Mouse (Mus musculus): ENCODE data around the gene Zic1.

Zic1 gene

DNA sequence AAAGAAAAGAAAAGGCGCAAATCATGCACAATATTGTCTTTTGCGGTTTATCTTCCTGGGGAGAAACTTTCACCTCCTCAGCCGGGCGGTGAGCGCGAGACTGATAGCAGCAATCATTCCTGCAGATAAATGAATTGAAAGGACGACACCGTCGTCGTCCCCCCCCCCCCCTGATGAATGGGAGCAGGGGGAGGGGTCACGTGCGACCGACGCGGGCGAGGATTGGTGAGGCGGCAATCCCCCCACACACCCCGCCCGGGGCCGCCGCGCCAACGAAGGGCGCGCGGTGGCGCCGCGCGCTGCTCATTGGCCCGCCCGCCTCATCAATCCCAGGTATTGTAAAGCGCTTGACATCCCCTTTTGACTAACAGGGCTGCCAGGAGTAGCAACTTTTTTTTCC, at the start of gene Zic1:
Gene Zic1 (minus strand): TSS at position 147 of the 400 bp plus-strand sequence.
- no peak for DNase-seq (ENCODE audit: low read depth in 2 of 2, low spot score in 2 of 2)

DNA sequence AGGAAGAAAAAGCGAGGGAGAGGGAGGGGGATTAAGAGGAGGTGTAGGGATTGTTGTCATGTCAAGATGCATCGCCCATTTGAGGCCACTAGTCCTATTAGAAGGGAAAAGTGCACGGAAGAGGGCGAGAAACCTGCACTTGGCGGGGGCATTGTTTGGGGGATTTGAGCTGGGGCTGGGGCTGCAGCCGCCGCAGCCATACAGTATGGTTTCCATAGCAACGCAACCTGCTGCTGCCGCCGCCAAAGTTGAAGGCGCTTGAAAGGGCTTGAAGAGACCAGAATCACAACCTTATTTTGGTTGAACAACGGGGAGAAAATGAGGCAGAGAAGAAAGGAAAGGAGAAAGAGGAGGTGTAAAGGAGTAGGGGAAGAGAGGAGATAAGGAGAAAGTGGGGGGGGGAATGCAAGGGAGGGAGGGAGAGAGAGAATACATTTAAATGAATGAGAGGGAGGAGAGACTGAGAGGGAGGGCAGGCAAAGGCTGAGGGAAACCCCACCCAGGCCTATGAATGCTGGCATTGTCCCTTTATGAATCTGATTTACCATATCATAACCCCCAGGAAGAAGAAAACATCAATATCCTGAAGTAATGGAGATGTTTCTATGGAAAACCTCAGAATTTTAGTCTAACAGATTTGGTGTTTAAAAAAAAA, 48.5 kb upstream of the Zic1 start:
- DNase-seq (ENCODE audit: low read depth in 2 of 2, low spot score in 2 of 2), result no peak

DNA sequence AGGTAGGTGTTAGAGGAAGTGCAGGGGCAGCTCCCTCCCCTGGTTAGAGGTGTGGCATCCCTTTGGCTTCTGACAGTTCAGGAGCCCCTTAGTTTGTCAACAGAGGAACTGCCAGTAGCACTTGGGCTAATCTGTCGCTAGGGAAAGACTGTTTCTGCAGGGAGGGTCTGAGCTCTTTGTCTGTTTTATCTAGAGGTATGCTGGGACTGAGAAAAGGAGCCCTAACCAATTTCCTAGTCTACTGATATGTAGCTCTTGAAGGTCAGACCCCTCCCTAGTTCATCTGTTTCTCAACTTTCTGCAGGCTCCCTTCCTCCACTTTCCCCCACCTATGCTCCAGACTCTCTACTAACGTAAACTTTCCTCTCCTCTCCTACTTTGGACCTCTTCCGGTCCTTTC, 44.2 kb upstream of the Zic1 start:
- DNase-seq (ENCODE audit: low read depth in 2 of 2, low spot score in 2 of 2), result no peak

DNA sequence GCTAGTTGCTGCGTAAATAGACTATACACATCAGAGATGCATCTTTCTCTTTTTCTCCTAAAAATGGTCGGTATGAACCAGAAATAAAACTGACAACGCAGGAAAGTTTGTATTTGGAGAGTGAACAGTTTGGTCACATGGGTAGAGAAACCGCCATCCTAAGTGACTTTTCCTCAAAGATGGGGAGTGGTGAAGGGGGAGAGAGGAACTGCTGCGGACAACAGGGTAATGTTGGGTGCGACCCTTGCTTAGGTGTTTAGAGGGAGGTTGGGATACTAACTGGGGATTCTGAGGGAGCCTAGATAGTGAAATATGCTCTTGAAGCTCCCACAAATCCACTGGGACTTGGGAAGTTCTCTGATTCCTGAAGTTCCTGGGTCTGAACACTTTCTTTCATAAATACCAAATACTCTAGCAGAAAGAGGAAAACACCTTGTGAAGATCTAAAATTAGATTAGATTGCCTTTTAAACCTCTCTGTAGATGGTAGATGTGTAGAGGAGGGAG, 40.7 kb upstream of the Zic1 start:
- no peak for DNase-seq (ENCODE audit: low read depth in 2 of 2, low spot score in 2 of 2)

DNA sequence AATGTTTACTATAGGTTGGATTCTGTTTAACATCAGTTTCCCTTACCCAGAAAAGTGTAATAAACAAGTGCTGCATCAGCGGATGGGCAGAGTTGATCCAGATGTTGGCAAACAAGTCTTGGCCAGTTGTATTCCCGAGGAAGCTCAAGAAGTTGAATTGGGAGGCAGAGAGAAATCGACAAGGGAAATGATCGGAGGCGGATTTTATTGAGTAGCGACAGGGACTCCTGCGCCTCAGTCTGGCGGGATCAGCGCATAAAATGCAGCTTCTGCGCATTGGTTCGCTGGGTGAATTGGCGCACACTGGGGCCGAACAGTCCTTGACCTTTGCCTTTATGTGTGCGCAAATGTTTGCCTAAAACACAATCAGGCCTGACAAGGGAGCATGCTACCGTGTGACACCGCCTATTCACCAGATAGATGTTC, 40.2 kb upstream of the Zic1 start:
- no peak for DNase-seq (ENCODE audit: low read depth in 2 of 2, low spot score in 2 of 2)

DNA sequence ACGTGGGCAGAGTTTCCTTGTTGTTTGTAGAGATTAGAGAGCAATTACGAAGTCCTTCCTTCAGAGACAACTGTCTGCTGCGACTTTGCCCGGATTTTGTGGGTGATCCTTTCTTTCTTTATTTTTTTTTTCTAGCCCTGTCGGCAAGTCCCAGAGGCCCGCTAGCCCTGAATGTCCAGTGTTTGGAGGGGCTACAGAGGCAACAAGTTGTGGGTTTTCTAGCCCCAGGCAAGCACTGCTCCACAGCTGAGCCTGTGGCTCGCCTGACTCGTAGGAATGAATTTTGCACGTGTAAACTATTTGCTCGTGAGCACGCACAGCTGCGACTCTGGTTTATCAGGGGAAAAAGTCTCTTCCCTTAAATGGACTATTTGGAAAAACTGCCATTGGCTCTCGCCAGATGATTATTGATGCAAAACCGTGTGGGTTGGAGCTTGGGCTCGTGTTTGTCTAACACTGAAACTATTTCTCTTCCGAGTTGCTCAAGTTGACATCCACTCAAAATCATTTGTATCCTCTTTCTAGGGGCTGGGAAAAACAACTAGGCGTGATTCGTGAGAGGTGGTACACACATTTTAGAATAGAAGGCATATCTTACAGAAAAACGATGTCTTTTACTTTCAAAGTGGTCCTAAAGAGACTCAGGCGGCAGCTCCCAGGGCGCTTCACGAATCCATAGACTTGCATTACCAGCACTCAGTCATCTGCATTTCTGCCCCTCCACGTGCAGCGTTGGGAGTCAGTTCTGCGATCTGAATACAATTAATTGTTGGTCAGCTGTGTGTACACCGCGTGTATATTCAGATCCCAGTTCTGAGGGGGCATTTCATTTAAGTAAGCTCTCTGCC, 39.5 kb upstream of the Zic1 start:
- no peak for DNase-seq (ENCODE audit: low read depth in 2 of 2, low spot score in 2 of 2)

DNA sequence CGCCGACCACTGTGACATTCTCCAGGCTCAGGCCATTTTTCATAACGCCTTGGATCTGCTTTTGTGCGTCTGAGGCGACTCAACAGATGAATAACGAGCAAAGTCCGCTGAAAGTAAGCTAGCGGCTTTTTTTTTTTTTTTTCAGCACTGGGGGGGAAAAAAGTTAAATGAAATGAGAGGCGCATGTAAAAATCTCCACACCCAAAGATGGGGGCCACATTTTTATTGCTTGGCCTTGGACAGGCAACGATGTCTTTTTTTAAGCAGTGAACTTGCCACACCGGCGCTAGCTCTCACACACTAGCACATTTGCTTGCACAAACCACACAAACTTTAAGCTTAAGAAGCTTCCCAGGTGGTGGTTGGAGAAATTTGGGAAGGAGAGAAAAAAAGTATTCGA, 38.6 kb upstream of the Zic1 start:
- DNase-seq (ENCODE audit: low read depth in 2 of 2, low spot score in 2 of 2), result no peak

DNA sequence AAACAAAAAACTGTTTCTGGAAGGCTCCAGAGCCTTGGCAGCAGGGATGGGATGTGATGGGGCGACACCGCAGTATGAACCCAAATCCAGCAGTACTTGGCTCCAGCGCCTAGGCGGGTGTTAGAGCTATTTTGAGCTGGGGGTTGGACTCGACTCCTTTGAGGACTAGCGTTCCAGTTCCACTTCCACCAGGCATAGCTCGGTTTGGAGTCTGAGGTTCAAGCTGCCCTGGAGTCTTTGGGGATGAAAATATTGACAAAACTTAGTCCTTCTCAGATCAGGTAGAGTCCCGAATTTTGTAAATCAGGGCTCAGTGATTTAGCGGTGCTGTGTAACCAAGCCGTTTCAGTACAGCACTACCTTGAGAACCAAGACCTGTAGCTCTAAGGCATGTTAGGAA, 35.9 kb upstream of the Zic1 start:
- DNase-seq (ENCODE audit: low read depth in 2 of 2, low spot score in 2 of 2), result no peak

DNA sequence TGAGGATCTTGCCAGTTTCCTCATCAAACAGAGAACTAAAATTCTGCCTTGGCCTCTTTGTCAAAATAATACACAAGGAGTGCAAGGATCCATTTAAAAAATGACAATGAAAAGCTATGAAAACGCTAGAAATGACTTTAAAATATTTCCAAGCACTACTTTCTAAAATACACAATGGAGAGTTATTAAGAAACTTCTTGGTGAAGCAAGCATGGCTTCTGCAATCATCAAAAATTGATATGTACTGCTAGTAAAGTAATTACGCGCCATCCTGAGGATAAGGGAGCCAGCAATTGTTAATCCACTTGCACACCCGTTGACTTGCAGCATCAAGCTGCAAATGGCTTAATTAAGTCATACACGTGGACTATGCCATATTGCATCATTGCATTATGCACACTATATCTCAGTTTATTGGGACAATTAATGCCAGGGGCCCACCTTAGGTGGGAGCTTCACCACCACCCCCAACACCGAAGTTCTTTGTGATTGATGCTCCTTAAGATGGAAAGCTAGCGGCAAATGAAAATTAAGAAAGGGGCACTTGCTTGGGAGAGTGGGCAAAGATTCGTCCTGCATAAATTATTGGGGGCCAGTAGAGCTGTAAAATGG, 35.0 kb upstream of the Zic1 start:
- no peak for DNase-seq (ENCODE audit: low read depth in 2 of 2, low spot score in 2 of 2)

DNA sequence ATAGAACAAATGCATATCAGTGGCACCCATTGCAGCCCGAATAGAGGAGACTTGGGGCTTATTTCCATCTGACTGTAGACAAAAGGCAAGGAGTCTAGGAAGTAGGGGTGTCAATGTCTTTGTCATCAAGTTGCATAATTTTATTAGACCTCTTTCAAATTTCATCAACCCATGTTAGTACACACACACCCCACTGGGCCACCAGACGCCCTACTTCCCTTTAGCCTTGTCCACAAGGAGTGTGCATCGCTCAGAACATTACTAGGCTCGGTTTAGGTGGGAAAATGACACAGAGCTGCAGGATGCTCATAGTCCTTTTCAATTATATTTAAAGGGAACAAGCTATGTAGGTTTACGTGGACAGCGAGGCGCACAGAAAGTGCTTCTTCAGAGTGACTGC, 34.4 kb upstream of the Zic1 start:
- DNase-seq (ENCODE audit: low read depth in 2 of 2, low spot score in 2 of 2), result no peak

DNA sequence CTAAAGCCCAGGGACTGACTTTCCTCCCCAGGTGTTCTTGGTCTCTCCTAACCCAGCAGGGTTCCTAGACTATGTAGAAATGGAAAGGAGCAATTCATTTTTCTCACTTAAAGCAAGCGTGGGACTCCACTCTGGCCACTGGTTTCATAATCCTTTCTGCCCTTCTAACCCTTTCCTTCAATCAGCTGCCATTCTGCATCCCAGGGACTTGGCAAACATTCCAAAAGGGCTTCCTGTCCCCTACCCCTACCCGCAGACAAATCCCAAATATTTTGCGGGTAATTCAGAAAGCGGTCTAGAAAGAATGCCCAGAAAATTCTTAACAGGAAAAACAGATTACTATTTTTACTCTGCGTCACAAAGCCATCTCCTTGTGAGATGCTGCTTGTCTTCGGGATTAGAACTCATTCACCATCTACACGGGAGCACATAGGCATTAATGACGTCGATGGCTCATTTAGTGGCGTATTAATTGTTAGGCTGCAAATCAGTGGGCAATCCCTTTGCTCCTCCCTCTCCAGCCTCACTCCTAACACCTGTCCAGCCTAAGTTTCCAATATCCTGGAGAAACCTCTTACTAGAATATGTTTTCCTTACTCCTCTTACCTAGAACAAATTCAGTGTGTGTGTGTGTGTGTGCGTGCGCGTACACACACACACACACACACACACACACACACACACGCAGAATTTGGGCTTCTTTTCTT, 29.6 kb upstream of the Zic1 start:
- no peak for DNase-seq (ENCODE audit: low read depth in 2 of 2, low spot score in 2 of 2)

DNA sequence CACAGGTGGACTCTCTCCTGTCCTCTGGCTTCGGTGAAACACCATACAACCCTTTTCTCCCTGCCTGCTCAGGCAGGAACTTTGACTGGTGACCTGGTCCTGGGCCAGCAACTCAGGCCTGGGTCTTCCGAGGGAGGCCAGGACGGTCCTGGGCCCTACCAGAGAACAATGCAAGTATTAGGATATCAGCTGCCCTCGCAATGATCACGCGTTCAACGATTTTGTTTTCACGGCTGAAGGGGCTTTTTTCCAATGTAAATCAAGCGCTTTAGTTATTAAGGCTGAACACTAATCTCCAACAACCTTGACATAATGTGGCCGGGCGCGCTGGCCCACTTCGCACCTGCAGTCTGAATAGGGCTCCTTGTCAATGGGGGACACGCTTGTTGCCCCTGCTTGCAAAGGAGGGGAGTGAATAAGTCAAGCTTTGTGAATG, 28.6 kb upstream of the Zic1 start:
- no peak for DNase-seq (ENCODE audit: low read depth in 2 of 2, low spot score in 2 of 2)

DNA sequence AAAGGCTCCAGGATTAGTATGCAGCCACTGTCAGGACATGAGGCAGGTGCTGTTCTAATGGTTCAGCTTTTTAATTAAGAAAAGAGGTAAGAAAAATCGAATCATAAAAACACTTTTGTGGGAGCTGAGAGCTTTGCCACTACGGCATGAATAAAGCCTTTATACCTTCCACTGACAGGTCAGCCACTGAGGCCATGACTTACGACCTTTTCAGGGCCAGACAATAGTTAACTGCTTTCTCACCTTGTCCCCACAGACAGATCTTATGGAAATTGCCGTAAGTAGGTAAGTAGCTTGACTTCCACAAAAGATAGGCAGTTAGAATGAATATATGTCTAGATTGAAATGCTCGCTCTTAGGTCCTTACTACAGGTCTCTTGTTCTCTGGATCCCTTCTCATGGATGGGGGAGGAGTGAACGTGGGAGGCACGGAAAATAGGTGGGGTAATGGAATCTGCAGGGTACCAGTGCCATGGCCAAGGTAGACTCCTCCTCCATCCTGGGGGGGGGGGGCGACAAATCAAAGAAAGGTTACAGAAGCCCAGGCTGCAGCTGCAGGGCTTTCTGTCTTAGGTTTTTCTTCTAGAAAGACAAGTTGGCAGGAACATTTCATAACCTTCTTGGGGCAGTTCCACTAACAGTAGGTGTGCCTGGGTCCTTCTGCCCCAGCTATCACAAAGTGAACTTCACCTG, 27.9 kb upstream of the Zic1 start:
- DNase-seq (ENCODE audit: low read depth in 2 of 2, low spot score in 2 of 2), result no peak

DNA sequence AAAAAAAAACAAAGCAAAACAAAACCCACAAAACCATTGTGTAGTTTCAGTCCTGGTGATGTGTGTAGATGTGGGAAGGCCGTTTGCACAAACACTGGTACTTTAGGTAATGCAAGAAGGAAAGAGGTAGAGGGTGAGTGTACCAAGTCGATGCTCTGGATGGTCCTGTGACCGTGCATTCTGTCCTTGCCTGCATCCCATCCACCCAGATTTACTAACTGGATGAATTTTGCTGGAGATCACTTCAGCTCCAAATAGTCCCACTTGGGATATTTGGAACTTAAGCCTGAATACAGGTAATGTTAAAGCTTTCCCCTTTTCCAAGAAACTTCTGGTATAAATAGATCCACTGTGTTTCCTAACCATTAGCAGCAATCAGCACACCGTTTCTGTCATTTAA, 22.6 kb upstream of the Zic1 start:
- DNase-seq (ENCODE audit: low read depth in 2 of 2, low spot score in 2 of 2), result no peak

DNA sequence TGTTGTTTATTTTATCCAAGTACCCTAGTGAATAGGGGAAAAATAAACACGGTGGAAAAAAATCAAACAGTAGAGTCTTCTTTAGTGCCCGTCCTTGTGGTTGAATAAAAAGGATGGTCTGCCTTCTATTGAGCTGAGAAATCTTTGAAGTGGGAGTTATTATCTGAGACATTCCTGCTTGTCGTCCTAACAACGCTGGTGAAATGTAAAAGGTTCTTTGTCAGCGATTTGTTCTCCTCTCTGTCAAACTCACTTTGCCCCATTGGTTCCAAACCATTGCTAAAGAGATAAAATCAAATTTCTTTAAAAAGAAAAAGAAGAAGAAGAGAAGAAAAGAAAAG, 22.1 kb upstream of the Zic1 start:
- DNase-seq (ENCODE audit: low read depth in 2 of 2, low spot score in 2 of 2), result no peak

DNA sequence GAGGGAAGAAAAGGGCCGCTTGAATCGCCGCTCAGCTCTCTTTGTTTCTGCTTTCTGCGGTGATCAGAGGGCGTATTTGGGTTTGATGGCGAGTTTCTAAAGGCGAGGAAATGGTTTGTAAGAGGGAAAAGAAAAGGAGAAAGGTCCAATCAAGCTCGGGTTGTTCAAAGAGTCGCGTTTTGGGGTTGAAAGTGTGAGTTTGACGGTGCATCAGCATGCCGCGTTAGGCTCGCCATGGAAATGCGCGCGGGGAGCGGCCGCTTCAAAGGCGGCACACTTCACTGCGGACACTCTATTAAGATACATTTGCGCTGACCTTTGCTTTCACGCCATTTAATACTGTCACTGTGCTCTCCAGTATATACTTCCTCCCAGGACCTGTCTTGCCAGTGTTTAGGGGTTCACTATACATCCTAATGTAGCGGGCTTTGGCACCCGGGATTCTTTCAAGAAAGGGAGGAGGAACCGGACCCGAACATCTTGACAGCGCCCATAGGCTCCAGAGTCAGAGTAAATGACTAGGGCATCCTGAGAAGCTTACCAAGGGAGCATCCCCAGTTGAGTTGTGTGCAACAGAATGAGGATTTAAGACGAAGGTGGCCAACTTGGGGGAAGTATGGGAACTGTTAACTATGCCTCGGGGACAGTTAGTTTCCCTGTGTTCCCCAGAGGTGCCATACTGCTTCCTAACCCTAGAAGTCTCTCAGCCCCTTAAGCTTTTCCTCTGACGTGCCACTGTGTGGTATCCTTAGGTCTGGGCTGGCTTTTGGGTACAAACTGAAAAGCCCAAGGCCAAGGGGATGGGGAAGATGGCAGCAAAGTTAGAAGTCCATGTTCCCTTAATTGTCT, 21.5 kb upstream of the Zic1 start:
- DNase-seq (ENCODE audit: low read depth in 2 of 2, low spot score in 2 of 2), result no peak

DNA sequence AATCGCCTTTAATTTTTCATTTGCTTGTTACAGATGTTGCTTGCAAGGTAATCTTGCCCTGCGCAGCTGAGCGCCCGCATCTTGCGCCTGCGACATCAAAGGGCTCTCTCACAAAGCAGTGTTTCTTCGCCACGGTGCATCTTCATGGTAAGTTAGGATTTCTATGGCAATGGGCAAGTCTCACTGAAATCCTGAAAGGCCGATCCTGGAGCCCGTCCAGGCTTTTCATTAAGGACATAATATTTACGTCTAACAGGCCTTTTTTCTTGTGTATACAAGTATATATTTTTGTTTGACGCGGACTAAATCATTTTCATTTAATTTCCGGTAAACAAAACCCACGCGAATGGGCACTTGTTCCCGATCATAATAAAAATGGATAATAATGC, 20.9 kb upstream of the Zic1 start:
- no peak for DNase-seq (ENCODE audit: low read depth in 2 of 2, low spot score in 2 of 2)

DNA sequence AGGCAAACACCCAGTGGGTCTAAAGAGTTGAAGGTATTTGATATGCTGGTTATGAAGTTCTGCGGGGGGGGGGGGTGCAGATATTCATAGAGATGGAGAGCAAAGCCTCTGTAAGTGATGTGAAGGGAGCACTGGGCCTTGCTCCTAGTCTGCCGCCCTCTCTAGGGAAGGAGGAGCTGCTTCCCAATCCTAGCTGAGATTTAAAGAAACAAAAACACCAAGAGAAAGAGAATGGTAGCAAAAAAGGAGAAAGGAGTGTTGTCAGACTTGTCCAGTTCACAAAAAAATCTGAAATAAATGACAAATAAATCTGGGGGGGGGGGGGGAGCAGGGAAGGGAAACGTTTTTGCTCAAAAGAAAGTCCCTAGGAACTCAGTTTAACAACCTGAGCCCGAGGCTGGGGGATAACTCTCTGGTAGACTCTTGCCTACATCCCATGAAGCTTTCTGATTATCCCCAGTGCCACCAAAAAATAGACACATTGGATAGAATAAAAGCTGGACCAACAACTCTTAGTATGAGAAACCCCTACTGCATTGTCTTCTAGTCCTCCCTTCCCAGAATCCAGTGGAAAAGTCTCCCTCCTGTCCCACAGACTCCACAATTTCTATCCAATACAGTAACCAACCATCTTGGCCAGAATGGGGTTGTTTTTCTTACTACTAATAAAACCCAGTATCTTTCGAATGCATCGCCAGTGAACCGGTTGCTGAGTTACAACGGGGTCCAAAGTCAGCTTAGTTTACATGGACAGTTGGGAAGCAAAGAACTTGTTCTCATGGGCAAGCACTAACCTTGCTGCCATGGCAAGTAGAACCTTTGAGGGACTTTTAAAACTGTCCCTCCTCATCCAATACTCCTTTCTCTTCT, 20.2 kb upstream of the Zic1 start:
- no peak for DNase-seq (ENCODE audit: low read depth in 2 of 2, low spot score in 2 of 2)
